26 mouse cellular contexts compared by ENCODE assay signal in the genomic region with DNA sequence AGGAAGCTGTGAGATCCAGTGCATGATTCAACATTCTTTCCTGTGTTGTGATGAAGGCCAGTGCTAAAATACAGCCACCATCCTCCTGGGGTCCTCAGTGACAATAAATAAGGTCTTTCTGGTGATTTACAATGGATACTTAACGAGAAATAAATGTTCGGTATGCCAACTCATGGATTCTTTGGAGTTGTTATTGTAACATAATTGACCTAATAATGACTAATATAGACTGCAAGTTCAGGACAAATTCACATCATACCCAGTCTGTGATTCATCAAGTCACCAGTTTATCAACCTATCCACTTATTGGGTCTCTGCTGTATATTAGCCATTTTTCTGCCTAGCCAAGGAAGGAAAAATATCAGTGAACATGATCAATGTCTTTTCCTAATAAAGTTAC.
"Had no signal": no experiment of that assay in that cellular context is flagged by ENCODE, and none has a peak within 500 bp of the region (broad histone marks: within the 10 kb centered on the region; RNA-seq: fewer than 3 reads in every experiment).

No protein-coding gene starts in this region.

- H3K27me3 ChIP-seq: embryonic facial prominence, embryonic 12.5 days; embryonic facial prominence, embryonic 13.5 days; embryonic facial prominence, embryonic 15.5 days; forebrain, embryonic 12.5 days; forebrain, embryonic 13.5 days; forebrain, embryonic 15.5 days; heart, embryonic 12.5 days had no signal

- H3K4me1 ChIP-seq: embryonic facial prominence, embryonic 10.5 days; embryonic facial prominence, embryonic 12.5 days; embryonic facial prominence, embryonic 13.5 days; embryonic facial prominence, embryonic 15.5 days; forebrain, embryonic 10.5 days; forebrain, embryonic 12.5 days; forebrain, embryonic 13.5 days; forebrain, embryonic 15.5 days; heart, embryonic 10.5 days had no signal

- H3K4me3 ChIP-seq: embryonic facial prominence, embryonic 10.5 days; embryonic facial prominence, embryonic 12.5 days; embryonic facial prominence, embryonic 13.5 days; embryonic facial prominence, embryonic 15.5 days; erythroblast, embryonic 14.5 days; forebrain, embryonic 10.5 days; forebrain, embryonic 12.5 days; forebrain, embryonic 13.5 days; forebrain, embryonic 15.5 days; gastrocnemius, adult 2 months; heart, adult 2 months; heart, embryonic 10.5 days; heart, embryonic 12.5 days had no signal

- H3K27ac ChIP-seq: embryonic facial prominence, embryonic 10.5 days; embryonic facial prominence, embryonic 12.5 days; embryonic facial prominence, embryonic 13.5 days; embryonic facial prominence, embryonic 15.5 days; forebrain, embryonic 10.5 days; forebrain, embryonic 12.5 days; forebrain, embryonic 13.5 days; forebrain, embryonic 15.5 days; gastrocnemius, adult 2 months; heart, adult 2 months; heart, embryonic 10.5 days had no signal

- DNase-seq: cerebellum, adult 9-10 months; cerebellum, postnatal 10 days; cerebellum, postnatal 14 days; cerebellum, postnatal 36 days; embryo, embryonic 11 days; forebrain, postnatal 0 days; gastrocnemius, adult 2 months; gastrocnemius, postnatal 10 days; gastrocnemius, postnatal 14 days; gastrocnemius, postnatal 25 days; gastrocnemius, postnatal 36 days; heart, adult 18-20 months; heart, adult 2 months had no signal

- ATAC-seq: forebrain, embryonic 13.5 days; forebrain, embryonic 14.5 days; forebrain, embryonic 15.5 days; forebrain, embryonic 16.5 days; forebrain, postnatal 0 days had no signal
